Mouse (Mus musculus) MEL (cell line): ENCODE data around the gene Nova2. TPM values are rescaled to one million over a fixed set of nuclear protein-coding genes. Genes with fewer than 3 reads are reported as not detected.

Experiments
- DNase-seq: peaks from one replicate; pipeline ENCODE4 v3.0.0; 2011; ENCODE audit warnings: low read depth, low spot score
- H3K27ac ChIP-seq: 2 replicates; pipeline ENCODE4 v1.5.1; 2012; ENCODE audit warnings: low read depth, mild to moderate bottlenecking, control low read depth, low read length, moderate library complexity; ENCODE audit not compliant: control insufficient read depth
- H3K27me3 ChIP-seq, 2 experiments: fragments of 150-350 bp in 1 of 2; sonication (generic) in 1 of 2; 2 replicates each; pipeline ENCODE4 v1.6.1; 2012; ENCODE audit warnings: low read length in 2 of 2, mild to moderate bottlenecking in 2 of 2, improper control_type of control experiment in 1 of 2, moderate library complexity in 1 of 2; ENCODE audit not compliant: insufficient read depth in 2 of 2, control insufficient read depth in 1 of 2
- H3K36me3 ChIP-seq, 2 experiments: 2 replicates each; pipeline ENCODE4 v1.6.1; 2012 to 2014; ENCODE audit warnings: low read length in 2 of 2, improper control_type of control experiment in 1 of 2, inconsistent platforms in 1 of 2, mild to moderate bottlenecking in 1 of 2; ENCODE audit not compliant: insufficient read depth in 2 of 2, control insufficient read depth in 1 of 2
- H3K4me1 ChIP-seq, 2 experiments: fragments of 150-350 bp in 1 of 2; sonication (generic) in 1 of 2; 2 replicates each; pipeline ENCODE4 v1.6.1; 2012; ENCODE audit warnings: low read length in 2 of 2, improper control_type of control experiment in 1 of 2, mild to moderate bottlenecking in 1 of 2; ENCODE audit not compliant: insufficient read depth in 2 of 2, control insufficient read depth in 1 of 2
- H3K4me3 ChIP-seq, 2 experiments: fragments of 150-350 bp in 1 of 2; sonication (generic) in 1 of 2; 2 replicates each; pipeline ENCODE4 v1.5.1; 2012; ENCODE audit warnings: low read depth in 2 of 2, low read length in 2 of 2, mild to moderate bottlenecking in 2 of 2, moderate library complexity in 2 of 2, control low read depth in 1 of 2, improper control_type of control experiment in 1 of 2; ENCODE audit not compliant: control insufficient read depth in 1 of 2, insufficient read depth in 1 of 2
- H3K79me2 ChIP-seq: 2 replicates; pipeline ENCODE4 v1.6.1; 2012; ENCODE audit warnings: mild to moderate bottlenecking, low read length, moderate library complexity; ENCODE audit not compliant: control insufficient read depth, poor library complexity, insufficient read depth
- H3K9ac ChIP-seq: 2 replicates; pipeline ENCODE4 v1.6.1; 2012; ENCODE audit warnings: low read depth, mild to moderate bottlenecking, control low read depth, low read length, moderate library complexity; ENCODE audit not compliant: control insufficient read depth, poor library complexity, severe bottlenecking
- H3K9me3 ChIP-seq: fragments of 150-350 bp; sonication (generic); replicated peaks from 2 replicates; pipeline ENCODE4 v1.6.1; 2012; ENCODE audit warnings: mild to moderate bottlenecking, low read length, improper control_type of control experiment, moderate library complexity; ENCODE audit not compliant: insufficient read depth
- CHD1 ChIP-seq: IDR thresholded peaks from 2 replicates; pipeline ENCODE4 v1.6.1; 2012; ENCODE audit warnings: low read depth, mild to moderate bottlenecking, inconsistent platforms, low read length, improper control_type of control experiment
- CTCF ChIP-seq, 3 experiments: IDR thresholded peaks in 2 of 3; conservative IDR thresholded peaks in 1 of 3; 2 replicates each; pipeline ENCODE4 v1.5.1; 2011 to 2012; ENCODE audit warnings: low read length in 3 of 3, low read depth in 2 of 3, mild to moderate bottlenecking in 2 of 3, improper control_type of control experiment in 1 of 3, inconsistent platforms in 1 of 3, mixed read lengths in 1 of 3, moderate library complexity in 1 of 3; ENCODE audit not compliant: control insufficient read depth in 1 of 3, insufficient read depth in 1 of 3, poor library complexity in 1 of 3, severe bottlenecking in 1 of 3
- EP300 ChIP-seq, 2 experiments: IDR thresholded peaks; 2 replicates each; pipeline ENCODE4 v1.6.1; 2011; ENCODE audit warnings: improper control_type of control experiment in 2 of 2, low read length in 2 of 2, low read depth in 1 of 2, mild to moderate bottlenecking in 1 of 2
- ETS1 ChIP-seq: IDR thresholded peaks from 2 replicates; pipeline ENCODE4 v1.6.1; 2012; ENCODE audit warnings: low read depth, mild to moderate bottlenecking, inconsistent platforms, low read length, improper control_type of control experiment, moderate library complexity
- GATA1 ChIP-seq: IDR thresholded peaks from 2 replicates; pipeline ENCODE4 v1.6.1; 2011; ENCODE audit warnings: low read depth, low read length, improper control_type of control experiment
- HCFC1 ChIP-seq: IDR thresholded peaks from 2 replicates; pipeline ENCODE4 v1.6.1; 2012; ENCODE audit warnings: low read depth, mild to moderate bottlenecking, inconsistent platforms, low read length, improper control_type of control experiment, moderate library complexity
- JUND ChIP-seq: IDR thresholded peaks from 2 replicates; pipeline ENCODE4 v1.6.1; 2011; ENCODE audit warnings: low read depth, mild to moderate bottlenecking, improper control_type of control experiment, low read length
- KAT2A ChIP-seq: conservative IDR thresholded peaks from 2 replicates; pipeline ENCODE4 v1.6.1; 2012; ENCODE audit warnings: low read depth, low read length, improper control_type of control experiment, inconsistent platforms
- MAFK ChIP-seq: IDR thresholded peaks from 2 replicates; pipeline ENCODE4 v1.6.1; 2011; ENCODE audit warnings: low read depth, mild to moderate bottlenecking, low read length, improper control_type of control experiment, borderline replicate concordance
- MAX ChIP-seq: IDR thresholded peaks from 2 replicates; pipeline ENCODE4 v1.6.1; 2011; ENCODE audit warnings: low read length, improper control_type of control experiment
- MEF2A ChIP-seq: IDR thresholded peaks from 2 replicates; pipeline ENCODE4 v1.6.1; 2014; ENCODE audit warnings: low read depth, mild to moderate bottlenecking, inconsistent platforms, low read length, improper control_type of control experiment; ENCODE audit not compliant: poor library complexity, insufficient replicate concordance, severe bottlenecking; ENCODE audit errors: extremely low read depth
- MXI1 ChIP-seq: IDR thresholded peaks from 2 replicates; pipeline ENCODE4 v1.6.1; 2011; ENCODE audit warnings: mild to moderate bottlenecking, low read depth, low read length, improper control_type of control experiment
- MYC ChIP-seq: IDR thresholded peaks from 2 replicates; pipeline ENCODE4 v1.6.1; 2011; ENCODE audit warnings: low read depth, mild to moderate bottlenecking, low read length, improper control_type of control experiment, moderate library complexity
- NELFE ChIP-seq: IDR thresholded peaks from 2 replicates; pipeline ENCODE4 v1.6.1; 2011; ENCODE audit warnings: low read depth, low read length, improper control_type of control experiment
- NRF1 ChIP-seq: IDR thresholded peaks from 2 replicates; pipeline ENCODE4 v1.6.1; 2014; ENCODE audit warnings: low read depth, mild to moderate bottlenecking, inconsistent platforms, low read length, improper control_type of control experiment, moderate library complexity; ENCODE audit not compliant: poor library complexity, insufficient read depth, severe bottlenecking
- POLR2A ChIP-seq, 2 experiments: IDR thresholded peaks; 2 replicates each; pipeline ENCODE4 v1.6.1; 2011 to 2012; ENCODE audit warnings: low read length in 2 of 2, mild to moderate bottlenecking in 2 of 2, control low read depth in 1 of 2, improper control_type of control experiment in 1 of 2, low read depth in 1 of 2, moderate library complexity in 1 of 2; ENCODE audit not compliant: control insufficient read depth in 1 of 2, insufficient read depth in 1 of 2, poor library complexity in 1 of 2
- POLR2AphosphoS5 ChIP-seq: IDR thresholded peaks from 2 replicates; pipeline ENCODE4 v1.6.1; 2012; ENCODE audit warnings: low read depth, borderline replicate concordance, mild to moderate bottlenecking, inconsistent platforms, low read length, moderate library complexity, mixed read lengths
- RAD21 ChIP-seq: IDR thresholded peaks from 2 replicates; pipeline ENCODE4 v1.6.1; 2011; ENCODE audit warnings: mild to moderate bottlenecking, low read depth, low read length, improper control_type of control experiment
- RCOR1 ChIP-seq: IDR thresholded peaks from 2 replicates; pipeline ENCODE4 v1.6.1; 2012; ENCODE audit warnings: low read depth, mild to moderate bottlenecking, inconsistent platforms, low read length, improper control_type of control experiment
- SIN3A ChIP-seq: IDR thresholded peaks from 2 replicates; pipeline ENCODE4 v1.6.1; 2012; ENCODE audit warnings: low read length, improper control_type of control experiment, inconsistent platforms
- SMC3 ChIP-seq: IDR thresholded peaks from 2 replicates; pipeline ENCODE4 v1.6.1; 2011; ENCODE audit warnings: low read depth, low read length, improper control_type of control experiment
- TAL1 ChIP-seq: IDR thresholded peaks from 2 replicates; pipeline ENCODE4 v1.6.1; 2012; ENCODE audit warnings: mild to moderate bottlenecking, inconsistent platforms, low read length, moderate library complexity, mixed read lengths
- TCF12 ChIP-seq: IDR thresholded peaks from 2 replicates; pipeline ENCODE4 v1.6.1; 2014; ENCODE audit warnings: low read depth, mild to moderate bottlenecking, inconsistent platforms, low read length, improper control_type of control experiment, moderate library complexity
- UBTF ChIP-seq: IDR thresholded peaks from 2 replicates; pipeline ENCODE4 v1.6.1; 2012; ENCODE audit warnings: low read depth, mild to moderate bottlenecking, inconsistent platforms, low read length, improper control_type of control experiment, moderate library complexity, borderline replicate concordance; ENCODE audit not compliant: insufficient read depth
- USF1 ChIP-seq: IDR thresholded peaks from 2 replicates; pipeline ENCODE4 v1.6.1; 2014; ENCODE audit warnings: low read depth, mild to moderate bottlenecking, inconsistent platforms, low read length, improper control_type of control experiment, moderate library complexity
- USF2 ChIP-seq, 2 experiments: IDR thresholded peaks; 2 replicates each; pipeline ENCODE4 v1.6.1; 2011 to 2012; ENCODE audit warnings: improper control_type of control experiment in 2 of 2, low read length in 2 of 2, borderline replicate concordance in 1 of 2, inconsistent platforms in 1 of 2, low read depth in 1 of 2, mild to moderate bottlenecking in 1 of 2; ENCODE audit not compliant: insufficient read depth in 1 of 2
- ZC3H11A ChIP-seq: IDR thresholded peaks from 2 replicates; pipeline ENCODE4 v1.6.1; 2012; ENCODE audit warnings: low read depth, mild to moderate bottlenecking, inconsistent platforms, low read length, improper control_type of control experiment
- ZKSCAN1 ChIP-seq: IDR thresholded peaks from 2 replicates; pipeline ENCODE4 v1.6.1; 2012; ENCODE audit warnings: low read depth, mild to moderate bottlenecking, inconsistent platforms, low read length, improper control_type of control experiment, moderate library complexity
- ZMIZ1 ChIP-seq: IDR thresholded peaks from 2 replicates; pipeline ENCODE4 v1.6.1; 2012; ENCODE audit warnings: low read depth, mild to moderate bottlenecking, inconsistent platforms, low read length, improper control_type of control experiment, moderate library complexity
- polyA plus RNA-seq, 2 experiments: library from polyadenylated mRNA; stranded (reverse) in 1 of 2; unstranded in 1 of 2; fragments of >175 nt in 1 of 2; fragments of >200 nt in 1 of 2; gene quantifications; 2 replicates each; pipeline versions ENCODE4 v1.2.1 to v1.2.4; 2012; ENCODE audit warnings: low replicate concordance in 2 of 2, low read depth in 1 of 2; ENCODE audit not compliant: insufficient read length in 2 of 2, insufficient read depth in 1 of 2, missing spikeins in 1 of 2
- total RNA-seq: library from RNA; depleted of rRNA; stranded (reverse); fragments of 300-350 nt; gene quantifications from 2 replicates; pipeline ENCODE4 v1.2.3, GENCODE M21; 2012

Gene Nova2
- total and polyA plus RNA-seq, 3 experiments = 0.04 to 0.22 TPM; not detected in 1

DNA sequence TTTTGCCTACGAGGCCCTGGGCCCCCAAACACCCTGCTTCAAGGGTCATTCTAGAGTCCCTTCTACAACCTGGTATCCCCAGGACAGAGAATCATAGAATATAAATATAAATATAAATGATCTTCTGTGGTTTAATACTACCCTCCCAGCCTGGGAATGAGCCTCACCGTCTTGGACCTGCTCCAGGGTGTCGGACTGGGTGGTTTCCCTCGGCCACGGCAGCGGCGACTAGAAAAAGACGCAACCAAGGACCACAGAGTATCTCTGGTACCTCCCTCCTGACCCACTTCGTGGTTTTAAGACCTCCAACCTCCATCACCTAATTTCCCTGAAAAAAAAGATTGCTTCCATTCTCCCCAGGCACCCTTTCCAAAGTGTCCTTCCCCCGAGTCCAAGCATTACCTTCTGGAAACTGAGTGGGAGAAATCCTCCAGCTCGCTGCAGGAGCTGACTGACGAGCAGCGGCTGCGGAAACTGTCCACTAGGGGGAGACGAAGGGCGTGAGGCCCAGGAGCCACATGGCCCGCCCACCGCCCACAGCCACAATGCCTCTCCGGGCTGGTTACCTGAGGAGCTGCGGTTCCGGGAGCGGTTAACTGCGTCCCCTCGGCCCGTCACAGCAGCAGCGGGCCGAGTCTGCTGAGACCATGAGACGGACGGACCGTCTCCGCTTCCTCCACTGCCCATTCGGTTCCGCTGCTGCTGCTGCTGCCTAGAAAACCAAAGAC, 33.7 kb upstream of the Nova2 start:
- no peak overlapping the region for H3K27ac ChIP-seq
- 0 out of 4 replicates have a peak, but pooled peaks cover 0 to 2% of the 10 kb centered on the region in 2 experiments for H3K36me3 ChIP-seq
- no peaks in the 10 kb centered on the region for H3K9me3 ChIP-seq
- peaks cover 0 to 3% of the 10 kb centered on the region in 2 experiments; a peak in 1 of 4 replicates for H3K4me1 ChIP-seq
- H3K27me3 ChIP-seq = no peaks in the 10 kb centered on the region
- H3K4me3 ChIP-seq = peak overlapping the region; percentile 3 to 31; a peak in 3 of 4 replicates
- H3K9ac ChIP-seq = peak overlapping the region; percentile 44
- H3K79me2 ChIP-seq = no peaks in the 10 kb centered on the region
- TF ChIP-seq TCF12 (no peak), POLR2AphosphoS5 (no peak), ZMIZ1 (no peak), MXI1 (peak; percentile 39; the same call in 1 of the 2 replicates), GATA1 (no peak), NELFE (no peak), SIN3A (no peak), CHD1 (no peak), SMC3 (peak; percentile 59), CTCF (IDR thresholded peaks at IDR 0.05 in 2 of 3, conservative IDR thresholded peaks at IDR 0.05 in 1 of 3; ENCODE audit: control insufficient read depth in 1 of 3, insufficient read depth in 1 of 3, low read depth in 2 of 3, low read length in 3 of 3, poor library complexity in 1 of 3, severe bottlenecking in 1 of 3) (peak; percentile 69 to 96 (median 78)), ZKSCAN1 (no peak), USF2 (IDR thresholded peaks at IDR 0.05; ENCODE audit: borderline replicate concordance in 1 of 2, insufficient read depth in 1 of 2, low read depth in 1 of 2, low read length in 2 of 2) (no peak), UBTF (no peak), TAL1 (no peak), RCOR1 (no peak), MEF2A (no peak), HCFC1 (no peak), JUND (no peak), MAX (peak; percentile 55), USF1 (peak; percentile 58; the same call in 1 of the 2 replicates), NRF1 (no peak), KAT2A (no peak), ZC3H11A (no peak), EP300 (IDR thresholded peaks at IDR 0.05; ENCODE audit: low read depth in 1 of 2, low read length in 2 of 2) (no peak), ETS1 (no peak), MAFK (no peak), MYC (peak; percentile 53; the same call in 1 of the 2 replicates), RAD21 (peak; percentile 42), POLR2A (IDR thresholded peaks at IDR 0.05; ENCODE audit: control insufficient read depth in 1 of 2, insufficient read depth in 1 of 2, low read depth in 1 of 2, low read length in 2 of 2, poor library complexity in 1 of 2) (0 out of 4 replicates have a peak, but pooled peaks of 1 of the 2 experiments have one; percentile 15)
- DNase-seq = peak; percentile 80
